Mouse (Mus musculus) ovary, postnatal 10 days (tissue): ENCODE measurements around the gene Tmem168.

Experiments
- DNase-seq: peaks from one replicate; pipeline ENCODE4 v3.0.0; 2022; ENCODE audit warnings: low spot score

The Tmem168 gene

GRCm38 (mm10) chr6:13607621-13608493, at the start of gene Tmem168:
Tmem168 (minus strand) TSS chr6:13608100.
- DNase-seq = peak; percentile 98

DNA sequence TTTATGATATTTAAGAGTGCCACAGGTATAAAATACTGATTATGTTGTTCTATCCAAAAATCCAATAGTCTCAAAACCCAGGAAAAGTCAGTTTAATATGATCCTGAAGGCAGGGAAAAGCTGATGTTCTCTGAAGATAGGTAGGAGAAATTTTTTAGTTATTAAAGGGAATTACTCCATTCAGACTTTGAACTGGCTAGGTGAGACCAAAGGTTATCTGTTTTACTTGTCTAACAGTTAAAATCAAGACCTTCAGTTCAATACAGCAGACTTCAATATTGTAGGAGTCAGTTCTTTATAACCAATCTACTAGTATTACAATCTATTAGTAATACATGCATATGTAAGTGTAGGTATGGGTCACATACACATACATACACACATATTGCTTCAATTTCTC, 46.2 kb upstream of the Tmem168 start:
- no peak for DNase-seq

DNA sequence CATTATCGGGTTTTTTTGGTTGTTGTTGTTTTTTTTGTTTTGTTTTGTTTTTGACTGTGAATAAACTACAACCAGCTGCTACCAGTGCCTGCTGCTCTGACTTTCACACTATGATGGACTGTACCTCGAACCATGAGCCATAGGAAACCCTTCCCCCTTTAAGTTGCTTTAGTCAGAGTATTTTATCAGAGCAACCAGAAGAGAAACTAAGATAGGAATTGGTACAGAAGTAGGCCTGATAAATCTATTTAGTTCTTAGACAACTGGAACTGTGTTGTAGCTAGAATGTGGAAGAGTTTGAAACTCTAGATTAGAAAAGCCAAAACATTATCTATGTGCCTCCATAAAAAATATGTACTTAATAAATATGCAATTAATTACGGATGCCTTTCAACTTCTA, 44.4 kb upstream of the Tmem168 start:
- no peak for DNase-seq

DNA sequence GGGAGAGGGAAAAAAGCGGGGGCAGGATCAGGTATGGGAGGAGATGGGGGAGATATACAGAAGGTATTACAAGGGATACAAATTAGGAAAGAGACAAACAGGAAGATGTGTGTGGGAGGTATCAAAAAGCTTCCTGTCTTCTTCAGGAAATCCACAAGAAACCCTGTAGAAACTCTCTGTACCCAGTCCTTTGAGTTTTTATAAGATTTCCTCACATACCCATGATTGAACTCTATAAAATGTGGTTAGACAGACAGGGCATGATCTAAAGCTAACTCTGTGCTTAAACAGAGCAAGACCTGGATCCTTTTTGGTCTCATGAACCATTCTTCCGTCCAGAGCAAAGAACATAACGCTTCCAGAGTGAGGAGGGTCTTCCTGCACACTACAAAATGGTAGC, 43.0 kb upstream of the Tmem168 start:
- DNase-seq = no peak

- no peak for DNase-seq
These were observed 40.4 kb upstream of the Tmem168 start for GRCm38 (mm10) chr6:13648305-13648704.

GRCm38 (mm10) chr6:13636582-13636989, 28.7 kb upstream of the Tmem168 start:
- no peak for DNase-seq

DNA sequence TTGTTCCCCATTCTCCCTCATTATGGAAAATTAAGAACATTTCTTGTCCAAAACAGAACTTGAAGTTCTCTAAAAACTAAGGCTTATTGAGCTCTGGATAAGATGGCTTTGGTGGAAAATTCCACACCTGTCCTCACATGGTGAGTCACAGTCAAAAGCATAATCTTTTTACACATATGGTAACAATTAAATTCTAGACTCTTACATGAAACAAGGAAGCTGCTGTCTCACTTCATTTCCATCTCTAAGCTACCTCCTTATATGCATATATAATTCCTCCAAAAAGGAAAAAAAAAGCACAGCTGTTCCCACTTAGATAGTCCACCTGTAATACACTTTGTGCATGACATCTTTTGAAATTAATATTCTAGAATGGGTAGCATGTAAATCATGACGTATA, 24.7 kb upstream of the Tmem168 start:
- no peak for DNase-seq

DNA sequence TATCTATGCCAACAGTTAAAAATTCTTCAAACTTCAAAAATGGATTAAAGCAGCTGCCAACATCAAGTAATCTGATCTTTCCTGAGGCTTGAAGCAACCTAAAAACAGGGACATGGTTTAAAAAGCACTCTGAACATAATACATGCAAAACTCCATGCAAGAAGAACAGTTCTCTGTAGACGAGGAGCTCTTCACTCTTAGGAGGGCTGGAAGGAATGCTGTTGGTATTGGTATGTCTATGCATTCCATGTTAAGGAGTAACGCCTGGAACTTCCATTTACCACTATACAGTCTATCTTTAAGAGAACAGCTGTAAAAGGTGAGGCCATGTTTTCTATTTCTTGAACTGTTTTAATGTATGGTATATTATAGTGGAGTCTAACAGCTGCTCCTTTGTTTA, 22.7 kb upstream of the Tmem168 start:
- DNase-seq = no peak

DNA sequence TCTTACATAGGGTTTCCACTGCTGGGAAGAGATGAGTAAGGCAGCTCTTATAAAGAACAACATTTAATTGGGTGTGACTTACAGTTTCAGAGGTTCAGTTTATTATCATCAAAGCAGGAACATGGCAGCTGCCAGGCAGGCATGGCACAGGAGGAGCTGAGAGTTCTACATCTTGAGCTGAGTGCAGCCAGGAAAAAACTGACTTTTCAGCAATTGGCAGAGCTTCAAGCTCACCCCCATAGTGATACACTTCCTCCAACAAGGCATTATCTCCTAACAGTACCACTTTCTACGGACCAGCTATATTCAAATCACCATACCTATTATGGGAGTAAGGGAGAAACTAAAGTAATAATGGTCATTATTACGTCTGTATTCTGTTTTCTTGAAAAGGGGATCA, 11.7 kb upstream of the Tmem168 start:
- DNase-seq = no peak

DNA sequence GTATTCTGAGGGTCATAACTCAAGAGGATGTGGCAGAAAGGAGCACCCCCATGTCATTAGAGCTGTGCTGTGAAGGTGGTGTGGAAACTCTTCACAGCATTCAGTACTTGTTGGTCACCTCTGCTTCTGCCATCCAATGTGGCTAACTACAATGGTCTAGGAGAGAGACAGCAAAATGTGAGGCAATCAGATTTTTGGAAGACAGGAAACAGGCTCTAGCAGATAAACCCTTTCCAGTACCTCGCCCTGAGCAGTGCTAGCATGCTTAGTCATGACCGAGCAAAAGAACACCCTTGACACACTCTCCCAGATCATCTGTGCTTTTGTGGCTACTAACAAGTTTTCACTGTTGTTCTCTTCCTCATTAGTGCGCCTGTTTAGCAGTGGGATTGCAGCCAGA, 9.2 kb upstream of the Tmem168 start:
- no peak for DNase-seq

- DNase-seq = no peak
These were observed 6.7 kb upstream of the Tmem168 start for GRCm38 (mm10) chr6:13614568-13614967.

DNA sequence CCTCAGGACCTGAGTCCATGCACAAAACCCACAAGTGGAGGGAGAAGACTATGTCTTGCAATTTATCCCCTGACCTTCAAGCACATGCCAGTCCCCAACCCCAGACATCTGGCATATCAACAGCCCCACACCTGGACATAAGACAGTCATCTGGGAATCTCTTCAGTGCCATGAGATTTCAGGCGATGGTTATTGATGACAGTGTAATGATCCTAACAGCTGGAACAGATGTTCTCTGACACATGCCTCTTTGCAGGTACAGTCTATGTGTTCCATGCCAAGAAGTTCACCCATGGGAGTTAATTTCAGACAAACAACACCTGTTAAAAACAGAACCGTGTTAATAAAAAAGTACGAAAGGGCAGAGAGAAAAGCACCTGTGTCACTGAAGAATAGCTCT, 5.8 kb upstream of the Tmem168 start:
- no peak for DNase-seq

- DNase-seq = no peak
These were observed 3.0 kb upstream of the Tmem168 start for GRCm38 (mm10) chr6:13610869-13611268.

DNA sequence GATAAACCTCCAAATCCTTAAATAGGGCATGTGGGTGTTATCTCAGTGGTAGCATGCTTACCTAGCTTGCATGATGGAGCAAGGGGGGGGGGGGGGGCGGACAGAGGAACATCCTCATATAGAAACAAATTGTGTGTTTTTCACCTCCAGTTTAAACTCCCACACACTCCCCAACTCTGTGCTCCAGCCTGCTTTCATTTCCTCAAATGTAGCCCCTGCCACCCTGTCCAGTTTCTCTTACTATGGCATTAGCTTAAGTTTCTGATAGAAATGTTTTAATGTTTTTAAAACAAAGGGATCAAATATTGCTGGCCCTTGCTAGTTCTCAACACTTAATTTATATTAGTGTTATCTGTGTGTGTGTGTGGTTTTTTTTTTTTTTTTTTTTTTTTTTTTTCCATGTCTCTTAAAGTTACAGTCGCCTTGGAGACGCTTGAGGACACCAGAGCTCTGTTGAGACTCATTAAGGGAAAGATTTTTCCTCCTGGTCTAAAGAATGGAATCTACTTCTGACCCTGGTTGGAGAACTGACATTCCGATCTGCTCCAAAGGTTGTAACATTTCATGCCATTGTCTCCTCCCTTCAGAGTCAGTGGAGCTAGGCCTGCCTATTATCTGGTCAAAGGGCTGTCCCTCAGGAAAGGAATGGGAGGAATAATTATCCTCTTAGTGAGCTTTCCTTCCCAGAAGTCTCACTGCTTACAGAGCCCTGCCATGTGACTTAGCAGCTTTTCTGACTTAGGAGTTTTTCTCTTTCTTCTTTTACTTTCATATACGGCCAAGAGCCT, 1.6 kb upstream of the Tmem168 start:
- DNase-seq = no peak

DNA sequence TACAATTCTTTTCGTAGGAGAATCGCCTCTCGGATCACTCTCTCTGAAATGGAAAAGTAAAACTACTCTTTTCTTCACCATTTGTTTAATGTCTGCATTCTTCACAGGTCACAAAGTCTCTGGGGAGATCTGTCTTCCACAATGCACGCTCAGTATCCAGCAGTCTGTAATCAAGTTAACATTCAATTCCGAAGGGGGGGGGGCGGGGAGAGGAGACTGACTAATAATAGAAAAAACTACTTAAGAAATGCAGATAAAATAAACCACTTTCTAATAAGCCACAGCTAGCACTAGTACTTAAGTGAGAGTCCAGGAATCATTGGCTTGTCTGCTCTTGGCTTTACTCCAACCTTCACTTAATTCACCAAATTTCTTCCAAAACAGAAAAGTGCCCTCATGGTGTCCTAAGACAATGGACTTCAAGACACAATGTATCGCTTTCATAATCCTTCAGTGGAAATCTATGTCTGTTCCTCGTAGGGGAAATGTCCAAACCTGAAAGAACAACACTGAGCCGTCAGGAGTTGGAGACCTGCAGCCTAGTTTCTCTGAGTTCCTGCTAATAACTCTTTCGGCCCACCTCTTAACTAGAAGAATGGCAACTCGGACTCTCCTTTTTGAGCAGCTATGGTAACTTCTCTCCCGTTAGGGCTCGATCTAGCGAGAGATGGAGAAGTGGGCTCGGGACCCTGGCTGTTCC, 829 bp downstream of the Tmem168 start:
- no peak for DNase-seq

GRCm38 (mm10) chr6:13606394-13606793, 1.5 kb downstream of the Tmem168 start:
- DNase-seq = no peak

GRCm38 (mm10) chr6:13603134-13603533, 4.8 kb downstream of the Tmem168 start:
- DNase-seq = no peak

GRCm38 (mm10) chr6:13601587-13601986, 6.3 kb downstream of the Tmem168 start:
- no peak for DNase-seq

- no peak for DNase-seq
These were observed 9.5 kb downstream of the Tmem168 start for GRCm38 (mm10) chr6:13598239-13598923.

GRCm38 (mm10) chr6:13592729-13593345, 15.1 kb downstream of the Tmem168 start:
- no peak for DNase-seq

DNA sequence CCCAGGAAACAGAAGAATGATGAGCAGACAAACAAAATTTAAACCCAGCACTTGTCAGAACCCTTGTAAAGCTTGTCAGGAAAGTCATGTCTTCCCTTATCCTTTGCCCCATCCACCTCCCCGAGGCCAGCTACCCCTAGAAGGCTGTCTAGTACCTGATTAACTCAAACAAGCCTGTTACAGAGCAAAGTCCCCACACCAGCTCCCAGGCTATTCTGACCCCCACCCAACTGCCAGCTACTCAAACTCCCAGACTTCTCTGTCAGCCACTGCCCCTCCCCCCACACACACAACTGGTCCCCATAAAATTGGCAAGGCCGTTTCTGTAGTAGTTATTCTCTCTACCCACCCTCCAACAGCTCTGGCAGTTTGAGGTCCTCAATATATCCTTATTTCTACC, 21.3 kb downstream of the Tmem168 start:
- DNase-seq = no peak

- DNase-seq = no peak
These were observed 21.7 kb downstream of the Tmem168 start for GRCm38 (mm10) chr6:13586154-13586553.
